Mouse (Mus musculus): ENCODE data around the gene Cic. TPM values are rescaled to one million over a fixed set of nuclear protein-coding genes. Genes with fewer than 3 reads are reported as not detected.

Cic gene
- polyA plus RNA-seq, 1 experiment from 2014 or later: 27.0 TPM

GRCm38 (mm10) chr7:25269545-25270271 lies 2.2 kb downstream of the Cic start:
- DNase-seq (ENCODE audit: low spot score): no peak
- ATAC-seq (replicated peaks; ENCODE audit: insufficient number of reproducible peaks, low FRiP score, low TSS enrichment, low read depth): no peak
- no peak overlapping the region; the same call in 1 of the 2 replicates for H3K4me2 ChIP-seq (ENCODE audit: low read depth, low read length)
- peaks cover 4% of the 10 kb centered on the region; the same call in 1 of the 2 replicates for H3K36me3 ChIP-seq (replicated peaks; ENCODE audit: control insufficient read depth, insufficient read depth, low read depth, low read length)
- H3K27me3 ChIP-seq (ENCODE audit: control insufficient read depth, insufficient read depth, low read length): no peaks in the 10 kb centered on the region
- 90% methylated on average over 8 of the region's 8 CpGs for WGBS
- H3K9me3 ChIP-seq (replicated peaks; ENCODE audit: control insufficient read depth, low read length): no peaks in the 10 kb centered on the region
- H3K4me1 ChIP-seq (ENCODE audit: control insufficient read depth, insufficient read depth, low read length): peaks cover 5% of the 10 kb centered on the region; the same call in 1 of the 2 replicates
- H3K9ac ChIP-seq (replicated peaks; ENCODE audit: low read length): 0 out of 2 replicates have a peak overlapping the region, but pooled peaks have one; percentile 4
- no peak overlapping the region for H3K27ac ChIP-seq (replicated peaks; ENCODE audit: low read depth, low read length)
- H3K4me3 ChIP-seq (ENCODE audit: low read depth, low read length): 0 out of 2 replicates have a peak overlapping the region, but pooled peaks have one; percentile 3

DNA sequence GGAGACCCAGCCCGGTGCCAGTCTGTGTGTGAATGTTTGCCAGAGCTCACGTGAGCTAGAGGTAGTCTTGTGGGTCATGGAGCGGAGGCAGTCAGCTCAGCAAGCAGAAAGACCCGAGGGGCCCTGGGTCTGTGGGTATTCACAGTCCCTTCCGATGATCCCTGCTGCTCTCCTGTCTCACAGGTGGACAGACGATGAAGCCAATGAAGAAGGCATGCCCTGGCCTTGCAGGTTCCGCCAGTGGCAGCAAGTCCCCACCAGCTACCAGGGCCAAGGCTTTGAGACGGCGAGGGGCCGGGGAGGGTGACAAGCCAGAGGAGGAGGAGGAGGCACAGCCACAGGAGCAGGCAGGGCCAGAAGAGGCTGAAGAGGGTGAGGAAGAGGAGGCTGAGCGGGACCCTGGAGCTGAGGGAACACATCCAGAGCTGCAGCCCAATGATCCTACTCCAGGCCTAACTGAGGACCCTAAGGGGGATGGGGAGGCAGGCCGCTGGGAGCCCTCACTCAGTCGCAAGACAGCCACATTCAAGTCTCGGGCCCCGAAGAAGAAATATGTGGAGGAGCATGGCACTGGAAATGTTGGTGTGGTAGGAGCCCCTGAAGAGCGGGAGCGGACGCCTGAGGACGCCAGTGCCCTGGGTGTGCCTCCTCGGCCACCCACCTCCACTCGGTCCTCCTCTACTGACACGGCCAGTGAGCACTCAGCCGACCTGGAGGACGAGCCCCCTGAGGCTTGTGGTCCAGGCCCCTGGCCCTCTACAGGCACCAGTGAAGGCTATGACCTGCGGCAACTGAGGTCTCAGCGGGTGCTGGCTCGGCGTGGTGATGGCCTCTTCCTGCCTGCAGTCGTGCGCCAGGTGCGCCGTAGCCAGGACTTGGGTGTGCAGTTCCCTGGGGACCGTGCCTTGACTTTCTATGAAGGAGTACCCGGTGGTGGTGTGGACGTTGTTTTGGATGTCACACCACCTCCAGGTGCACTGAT lies 3.4 kb downstream of the Cic start:
- WGBS: 87% methylated on average over 35 of the region's 35 CpGs
- Histone ChIP-seq H3K27me3 (ENCODE audit: control insufficient read depth, insufficient read depth, low read length) (no peaks in the 10 kb centered on the region), H3K4me3 (ENCODE audit: low read depth, low read length) (no peak overlapping the region), H3K9ac (replicated peaks; ENCODE audit: low read length) (no peak overlapping the region), H3K4me2 (ENCODE audit: low read depth, low read length) (no peak overlapping the region), H3K36me3 (replicated peaks; ENCODE audit: control insufficient read depth, insufficient read depth, low read depth, low read length) (peaks cover 4% of the 10 kb centered on the region; the same call in 1 of the 2 replicates), H3K9me3 (replicated peaks; ENCODE audit: control insufficient read depth, low read length) (no peaks in the 10 kb centered on the region), H3K27ac (replicated peaks; ENCODE audit: low read depth, low read length) (no peak overlapping the region), H3K4me1 (ENCODE audit: control insufficient read depth, insufficient read depth, low read length) (peaks cover 5% of the 10 kb centered on the region; the same call in 1 of the 2 replicates)
- ATAC-seq (replicated peaks; ENCODE audit: insufficient number of reproducible peaks, low FRiP score, low TSS enrichment, low read depth) (no peak), DNase-seq (ENCODE audit: low spot score) (no peak)

GRCm38 (mm10) chr7:25271651-25272444 lies 4.3 kb downstream of the Cic start:
- no peak overlapping the region for H3K9ac ChIP-seq (replicated peaks; ENCODE audit: low read length)

GRCm38 (mm10) chr7:25272445-25273258 lies 5.1 kb downstream of the Cic start:
- Histone ChIP-seq H3K27me3 (ENCODE audit: control insufficient read depth, insufficient read depth, low read length) (no peaks in the 10 kb centered on the region), H3K27ac (replicated peaks; ENCODE audit: low read depth, low read length) (no peak overlapping the region), H3K4me1 (ENCODE audit: control insufficient read depth, insufficient read depth, low read length) (peaks cover 8% of the 10 kb centered on the region; the same call in 1 of the 2 replicates), H3K4me2 (ENCODE audit: low read depth, low read length) (no peak overlapping the region), H3K36me3 (replicated peaks; ENCODE audit: control insufficient read depth, insufficient read depth, low read depth, low read length) (peaks cover 4% of the 10 kb centered on the region; the same call in 1 of the 2 replicates), H3K4me3 (ENCODE audit: low read depth, low read length) (no peak overlapping the region), H3K9me3 (replicated peaks; ENCODE audit: control insufficient read depth, low read length) (no peaks in the 10 kb centered on the region), H3K9ac (replicated peaks; ENCODE audit: low read length) (no peak overlapping the region)
- 89% methylated on average over 38 of the region's 38 CpGs for WGBS
- no peak for ATAC-seq (replicated peaks; ENCODE audit: insufficient number of reproducible peaks, low FRiP score, low TSS enrichment, low read depth)
- no peak for DNase-seq (ENCODE audit: low spot score)

More at GRCm38 (mm10) chr7:25271651-25272444, 4.3 kb downstream of the Cic start:
- DNase-seq (ENCODE audit: low spot score) (no peak), ATAC-seq (replicated peaks; ENCODE audit: insufficient number of reproducible peaks, low FRiP score, low TSS enrichment, low read depth) (no peak)
- H3K4me2 ChIP-seq (ENCODE audit: low read depth, low read length): no peak overlapping the region
- peaks cover 4% of the 10 kb centered on the region; the same call in 1 of the 2 replicates for H3K36me3 ChIP-seq (replicated peaks; ENCODE audit: control insufficient read depth, insufficient read depth, low read depth, low read length)
- no peaks in the 10 kb centered on the region for H3K9me3 ChIP-seq (replicated peaks; ENCODE audit: control insufficient read depth, low read length)
- H3K27me3 ChIP-seq (ENCODE audit: control insufficient read depth, insufficient read depth, low read length): no peaks in the 10 kb centered on the region
- H3K27ac ChIP-seq (replicated peaks; ENCODE audit: low read depth, low read length): no peak overlapping the region
- 89% methylated on average over 29 of the region's 30 CpGs for WGBS
- H3K4me3 ChIP-seq (ENCODE audit: low read depth, low read length): no peak overlapping the region
- H3K4me1 ChIP-seq (ENCODE audit: control insufficient read depth, insufficient read depth, low read length): peaks cover 5% of the 10 kb centered on the region; the same call in 1 of the 2 replicates

DNA sequence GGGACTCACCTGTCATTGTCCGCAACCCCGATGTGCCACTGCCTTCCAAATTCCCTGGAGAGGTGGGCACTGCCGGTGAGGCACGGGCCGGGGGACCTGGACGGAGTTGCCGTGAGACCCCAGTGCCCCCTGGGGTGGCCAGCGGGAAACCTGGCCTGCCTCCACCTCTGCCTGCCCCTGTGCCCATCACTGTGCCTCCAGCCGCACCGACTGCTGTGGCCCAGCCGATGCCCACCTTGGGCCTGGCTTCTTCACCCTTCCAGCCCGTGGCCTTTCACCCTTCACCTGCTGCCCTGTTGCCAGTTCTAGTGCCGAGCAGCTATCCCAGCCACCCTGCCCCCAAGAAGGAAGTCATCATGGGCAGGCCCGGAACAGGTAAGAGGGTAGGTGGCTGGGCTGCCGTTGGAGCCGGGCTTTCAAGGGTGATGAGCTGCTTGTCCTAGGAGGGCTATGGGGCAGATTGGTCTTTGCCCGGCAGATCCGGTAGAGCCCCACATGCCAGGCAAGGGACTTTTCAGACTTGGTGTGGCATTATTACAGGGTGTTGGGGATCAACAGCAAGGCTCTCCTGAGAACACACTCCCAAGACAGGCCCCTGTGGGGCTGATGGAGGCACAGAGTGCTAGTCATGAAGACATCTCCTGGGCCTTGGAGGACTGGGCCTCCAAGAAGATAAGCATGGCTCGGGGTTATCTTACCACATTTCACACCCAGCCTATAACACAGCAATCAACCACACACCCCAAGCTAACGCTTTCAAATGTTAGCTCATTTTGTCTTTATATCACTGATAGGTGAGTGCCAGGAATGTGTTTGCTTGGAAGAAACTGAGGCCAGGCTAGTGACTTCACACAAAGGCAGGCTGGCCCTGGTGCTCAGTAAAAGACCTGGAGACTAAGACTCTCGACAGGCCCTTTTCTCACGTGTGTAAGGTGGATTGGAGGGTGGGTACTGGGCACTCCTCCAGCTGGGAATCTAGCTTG lies 6.0 kb downstream of the Cic start:
- no peaks in the 10 kb centered on the region for H3K27me3 ChIP-seq (ENCODE audit: control insufficient read depth, insufficient read depth, low read length)
- no peak overlapping the region for H3K4me3 ChIP-seq (ENCODE audit: low read depth, low read length)
- H3K27ac ChIP-seq (replicated peaks; ENCODE audit: low read depth, low read length): no peak overlapping the region
- peaks cover 8% of the 10 kb centered on the region; the same call in 1 of the 2 replicates for H3K4me1 ChIP-seq (ENCODE audit: control insufficient read depth, insufficient read depth, low read length)
- no peaks in the 10 kb centered on the region for H3K9me3 ChIP-seq (replicated peaks; ENCODE audit: control insufficient read depth, low read length)
- 89% methylated on average over 22 of the region's 22 CpGs for WGBS
- DNase-seq (ENCODE audit: low spot score): no peak
- H3K36me3 ChIP-seq (replicated peaks; ENCODE audit: control insufficient read depth, insufficient read depth, low read depth, low read length): peaks cover 4% of the 10 kb centered on the region; the same call in 1 of the 2 replicates
- no peak overlapping the region for H3K4me2 ChIP-seq (ENCODE audit: low read depth, low read length)
- no peak overlapping the region for H3K9ac ChIP-seq (replicated peaks; ENCODE audit: low read length)
- no peak for ATAC-seq (replicated peaks; ENCODE audit: insufficient number of reproducible peaks, low FRiP score, low TSS enrichment, low read depth)

GRCm38 (mm10) chr7:25274571-25274970 lies 7.1 kb downstream of the Cic start:
- H3K27me3 ChIP-seq (ENCODE audit: control insufficient read depth, insufficient read depth, low read length): no peaks in the 10 kb centered on the region
- ATAC-seq (replicated peaks; ENCODE audit: insufficient number of reproducible peaks, low FRiP score, low TSS enrichment, low read depth): no peak
- no peak for DNase-seq (ENCODE audit: low spot score)
- no peak overlapping the region for H3K27ac ChIP-seq (replicated peaks; ENCODE audit: low read depth, low read length)
- H3K4me2 ChIP-seq (ENCODE audit: low read depth, low read length): no peak overlapping the region
- no peaks in the 10 kb centered on the region for H3K9me3 ChIP-seq (replicated peaks; ENCODE audit: control insufficient read depth, low read length)
- 71% methylated on average over 5 of the region's 5 CpGs for WGBS
- H3K36me3 ChIP-seq (replicated peaks; ENCODE audit: control insufficient read depth, insufficient read depth, low read depth, low read length): peaks cover 4% of the 10 kb centered on the region; the same call in 1 of the 2 replicates
- H3K9ac ChIP-seq (replicated peaks; ENCODE audit: low read length): no peak overlapping the region
- H3K4me1 ChIP-seq (ENCODE audit: control insufficient read depth, insufficient read depth, low read length): 0 out of 2 replicates have a peak, but pooled peaks cover 2% of the 10 kb centered on the region
- no peak overlapping the region for H3K4me3 ChIP-seq (ENCODE audit: low read depth, low read length)
